Mouse (Mus musculus) ES-E14 (cell line): ENCODE results near the gene Cacng2.

ENCODE experiments used
- CHD2 ChIP-seq: IDR thresholded peaks from 2 replicates; pipeline ENCODE4 v1.6.1; 2014; ENCODE audit warnings: mild to moderate bottlenecking, low read depth, low read length, inconsistent platforms
- HCFC1 ChIP-seq: IDR thresholded peaks from 2 replicates; pipeline ENCODE4 v1.6.1; 2012; ENCODE audit warnings: low read length, inconsistent platforms, borderline replicate concordance; ENCODE audit not compliant: insufficient read depth
- MAFK ChIP-seq: IDR thresholded peaks from 2 replicates; pipeline ENCODE4 v1.6.1; 2014; ENCODE audit warnings: mild to moderate bottlenecking, low read depth, low read length, inconsistent platforms; ENCODE audit not compliant: insufficient read depth
- ZC3H11A ChIP-seq: IDR thresholded peaks from 2 replicates; pipeline ENCODE4 v1.6.1; 2012; ENCODE audit warnings: low read depth, mild to moderate bottlenecking, inconsistent platforms, low read length, borderline replicate concordance
- ZNF384 ChIP-seq: IDR thresholded peaks from 2 replicates; pipeline ENCODE4 v1.6.1; 2012; ENCODE audit warnings: low read depth, low read length, inconsistent platforms

GRCm38 (mm10) chr15:77957625-77958024, 162.2 kb downstream of the Cacng2 start:
- TF ChIP-seq HCFC1 (no peak), ZNF384 (no peak), CHD2 (no peak), ZC3H11A (no peak), MAFK (no peak)
